Mouse (Mus musculus): Measurements from ENCODE around the gene Sirt2.

DNA sequence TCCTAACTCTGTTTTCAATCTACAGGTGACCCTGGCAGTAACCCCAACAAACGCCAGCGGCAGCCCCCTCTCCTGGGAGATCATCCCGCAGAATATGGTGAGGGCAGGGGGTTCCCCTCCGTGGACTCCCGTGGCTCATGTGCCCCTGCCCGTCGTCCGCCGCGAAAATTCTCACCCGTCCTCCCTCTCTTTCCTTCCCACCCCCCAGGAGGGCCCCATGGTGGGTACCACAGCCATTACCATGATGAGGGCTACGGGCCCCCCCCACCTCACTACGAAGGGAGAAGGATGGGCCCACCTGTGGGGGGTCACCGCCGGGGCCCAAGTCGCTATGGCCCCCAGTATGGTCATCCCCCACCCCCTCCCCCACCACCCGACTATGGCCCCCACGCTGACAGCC is 51.9 kb downstream of the Sirt2 start:
- no peak for TF ChIP-seq CTCF (IDR thresholded peaks at IDR 0.05; ENCODE audit: borderline replicate concordance, insufficient read depth, low read length)
- no peak for TF ChIP-seq POLR2A (IDR thresholded peaks at IDR 0.05; ENCODE audit: low read depth, low read length)

Data from embryonic fibroblast, embryonic 13.5 days (primary cell).